Mouse (Mus musculus) cerebellum, adult 2 months (tissue): Measurements from ENCODE around the gene Lmod2.

Experiments used
- CTCF ChIP-seq: fragments of 200-500 bp; IDR thresholded peaks from 2 replicates; pipeline ENCODE4 v1.5.1; 2011; ENCODE audit warnings: low read depth, mild to moderate bottlenecking, control low read depth, low read length, moderate library complexity, borderline replicate concordance; ENCODE audit not compliant: insufficient read depth
- POLR2A ChIP-seq: fragments of 200-500 bp; IDR thresholded peaks from 2 replicates; pipeline ENCODE4 v1.6.1; 2011; ENCODE audit warnings: low read length, control low read depth, borderline replicate concordance; ENCODE audit not compliant: insufficient read depth

DNA sequence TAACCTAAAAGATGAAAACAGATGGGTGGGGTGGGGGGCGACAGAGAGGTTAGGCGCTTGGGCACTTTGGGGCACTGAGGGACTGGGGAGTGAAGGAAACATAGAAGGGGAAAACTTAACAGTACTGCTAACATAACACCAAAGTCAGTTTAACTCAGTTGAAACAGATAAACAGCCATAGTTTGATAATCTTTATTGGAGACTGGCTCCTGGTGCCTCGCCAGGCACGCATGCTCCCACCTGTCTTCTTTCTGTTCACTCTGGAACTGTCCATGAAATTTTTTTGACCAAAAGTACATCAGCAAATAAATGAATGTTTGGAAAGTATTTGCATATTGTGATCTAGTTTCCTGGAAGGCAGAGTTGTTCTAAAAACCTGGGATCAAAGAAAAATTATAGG lies 43.7 kb downstream of the Lmod2 start:
- TF ChIP-seq POLR2A (no peak), CTCF (no peak)
